14 mouse cellular contexts compared by ENCODE assay signal in the genomic region with DNA sequence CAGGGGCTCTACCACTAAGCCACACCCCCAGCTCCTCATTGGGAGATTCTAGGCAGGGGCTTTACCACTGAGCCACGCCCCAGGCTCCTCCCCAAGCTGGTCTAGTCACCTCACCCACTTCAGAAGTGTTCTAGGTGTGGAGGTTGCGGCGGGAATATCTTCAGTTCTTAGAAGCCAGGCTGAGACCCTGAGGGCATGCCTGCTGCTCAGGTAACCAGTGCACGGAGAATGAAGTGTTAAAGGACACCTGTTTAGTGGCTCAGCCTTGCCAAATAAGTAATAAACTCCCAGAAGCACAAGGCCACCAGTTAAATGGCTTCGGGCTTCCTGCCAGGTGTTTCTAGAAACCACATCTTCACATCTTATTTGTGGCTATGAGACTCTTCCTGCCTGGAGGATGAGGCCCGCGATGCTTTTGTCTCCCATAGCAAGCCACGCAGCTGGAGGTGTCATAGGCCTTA. TPM values are rescaled to one million over a fixed set of nuclear protein-coding genes. Genes with fewer than 3 reads are reported as not detected.
A peak's percentile ranks its signal among the peaks of the same experiment; 100 is the strongest.
DNase-seq lines count a peak whose midpoint lies in the region; ATAC-seq lines count a peak whose summit lies in the region.
"Had no signal": no experiment of that assay in that cellular context is flagged by ENCODE, and none has a peak within 500 bp of the region (broad histone marks: within the 10 kb centered on the region; RNA-seq: fewer than 3 reads in every experiment).

No protein-coding gene starts in this region.

- no peak overlapping the region for H3K9ac ChIP-seq in midbrain, embryonic 11.5 days (ENCODE audit: low read length)
- H3K9ac ChIP-seq: liver, embryonic 15.5 days had no signal

- H3K36me3 ChIP-seq in midbrain, embryonic 11.5 days (ENCODE audit: control insufficient read depth, insufficient read depth, low read length), result no peaks in the 10 kb centered on the region
- no peaks in the 10 kb centered on the region for H3K36me3 ChIP-seq in midbrain, embryonic 10.5 days
- H3K36me3 ChIP-seq: liver, embryonic 15.5 days had no signal

- H3K9me3 ChIP-seq in midbrain, embryonic 11.5 days (ENCODE audit: control insufficient read depth, low read length), result no peaks in the 10 kb centered on the region
- H3K9me3 ChIP-seq in midbrain, embryonic 10.5 days (replicated peaks), result no peaks in the 10 kb centered on the region
- H3K9me3 ChIP-seq: liver, embryonic 15.5 days had no signal

- H3K27ac ChIP-seq in midbrain, embryonic 11.5 days (ENCODE audit: low read depth, low read length), result no peak overlapping the region
- H3K27ac ChIP-seq in midbrain, embryonic 10.5 days (replicated peaks), result no peak overlapping the region
- H3K27ac ChIP-seq: liver, embryonic 15.5 days had no signal

- no peak for ATAC-seq in midbrain, embryonic 11.5 days (ENCODE audit: low FRiP score)

- no peaks in the 10 kb centered on the region for H3K27me3 ChIP-seq in midbrain, embryonic 11.5 days (ENCODE audit: control insufficient read depth, insufficient read depth, low read length)
- H3K27me3 ChIP-seq in midbrain, embryonic 10.5 days (ENCODE audit: low read depth, poor library complexity, severe bottlenecking), result no peaks in the 10 kb centered on the region
- H3K27me3 ChIP-seq: liver, embryonic 15.5 days had no signal

- intact Hi-C loops in gastrocnemius, postnatal 14 days (cut with DNase I; ENCODE audit: low total_unique reads), result no loop called here

- no peak overlapping the region for H3K4me2 ChIP-seq in midbrain, embryonic 11.5 days
- H3K4me2 ChIP-seq: liver, embryonic 15.5 days had no signal

- 90% methylated on average over 8 of the region's 8 CpGs for WGBS in midbrain, embryonic 11.5 days
- 88% methylated on average over 8 of the region's 8 CpGs for WGBS in midbrain, embryonic 10.5 days

- DNase-seq in midbrain, embryonic 11.5 days (ENCODE audit: low spot score, missing footprints), result peak; percentile 78
- DNase-seq in midbrain, embryonic 10.5 days (ENCODE audit: low spot score), result no peak
- peak; percentile 82 for DNase-seq in R1 (ENCODE audit: low read depth, low spot score)
- peak; percentile 38 to 65 for DNase-seq in kidney, postnatal 25 days
- peak; percentile 79 for DNase-seq in thymus, postnatal 4 days
- DNase-seq in gastrocnemius, postnatal 14 days, result no peak
- no peak for DNase-seq in cerebellum, postnatal 25 days
- DNase-seq: adrenal gland, adult 8-10 months; gastrocnemius, postnatal 36 days; heart, postnatal 36 days had no signal

- H3K4me1 ChIP-seq in midbrain, embryonic 11.5 days (ENCODE audit: control insufficient read depth, insufficient read depth, low read length), result no peaks in the 10 kb centered on the region
- peaks cover 24% of the 10 kb centered on the region for H3K4me1 ChIP-seq in midbrain, embryonic 10.5 days

- H3K4me3 ChIP-seq in midbrain, embryonic 11.5 days (ENCODE audit: low read depth, low read length), result no peak overlapping the region
- no peak overlapping the region for H3K4me3 ChIP-seq in midbrain, embryonic 10.5 days
- H3K4me3 ChIP-seq: erythroblast, embryonic 14.5 days; liver, embryonic 15.5 days had no signal

RNA-seq across cellular contexts. Expression of a gene that starts 10.5 kb away (rescaled TPM):
- polyA plus RNA-seq in midbrain, embryonic 11.5 days (2014; fragmentation: Nextera tagmentation; extraction: Ambion mirVana), result 0.14 TPM in 1 of 2 replicates, not detected in the other
- 0.11 and 0.17 TPM in 2 replicates for polyA plus RNA-seq in midbrain, embryonic 10.5 days (2016; fragmentation: Nextera tagmentation; extraction: Ambion mirVana)
- not detected for total RNA-seq in gastrocnemius, postnatal 14 days (2021)
- total RNA-seq: heart, postnatal 36 days; left cerebral cortex, postnatal 25 days had no signal
- polyA plus RNA-seq: cortical plate, adult 2 months; erythroblast, embryonic 14.5 days had no signal

RNA-seq across cellular contexts. Expression of a gene that starts 11.5 kb away (rescaled TPM):
- polyA plus RNA-seq in midbrain, embryonic 11.5 days (2014; fragmentation: Nextera tagmentation; extraction: Ambion mirVana), result not detected in 2 replicates
- polyA plus RNA-seq in midbrain, embryonic 10.5 days (2016; fragmentation: Nextera tagmentation; extraction: Ambion mirVana), result 0.14 and 0.15 TPM in 2 replicates
- not detected for total RNA-seq in gastrocnemius, postnatal 14 days (2021)
- total RNA-seq: adrenal gland, adult 8-10 months; gastrocnemius, postnatal 36 days; heart, postnatal 36 days; left cerebral cortex, postnatal 25 days had no signal
- polyA plus RNA-seq: cortical plate, adult 2 months; erythroblast, embryonic 14.5 days had no signal

RNA-seq across cellular contexts. Expression of a gene that starts 23.7 kb away (rescaled TPM):
- polyA plus RNA-seq in midbrain, embryonic 11.5 days (2014; fragmentation: Nextera tagmentation; extraction: Ambion mirVana), result 7.7 and 7.8 TPM in 2 replicates
- polyA plus RNA-seq in midbrain, embryonic 10.5 days (2016; fragmentation: Nextera tagmentation; extraction: Ambion mirVana), result 6.6 and 9.4 TPM in 2 replicates
- total RNA-seq in gastrocnemius, postnatal 14 days (2021), result 1 to 10 TPM; 1.4 TPM

RNA-seq across cellular contexts. Expression of a gene that starts 31.9 kb away (rescaled TPM):
- polyA plus RNA-seq in midbrain, embryonic 11.5 days (2014; fragmentation: Nextera tagmentation; extraction: Ambion mirVana), result 21.6 and 24.0 TPM in 2 replicates
- 9.9 and 18.8 TPM in 2 replicates for polyA plus RNA-seq in midbrain, embryonic 10.5 days (2016; fragmentation: Nextera tagmentation; extraction: Ambion mirVana)
- 10 to 100 TPM; 12.8 to 15.5 TPM for total RNA-seq in gastrocnemius, postnatal 14 days (2021)

RNA-seq across cellular contexts. Expression of a gene that starts 32.0 kb away (rescaled TPM):
- polyA plus RNA-seq in midbrain, embryonic 11.5 days (2014; fragmentation: Nextera tagmentation; extraction: Ambion mirVana), result 886 and 917 TPM in 2 replicates
- polyA plus RNA-seq in midbrain, embryonic 10.5 days (2016; fragmentation: Nextera tagmentation; extraction: Ambion mirVana), result 926 and 929 TPM in 2 replicates
- total RNA-seq in gastrocnemius, postnatal 14 days (2021), result 1,000 to 10,000 TPM; 1,042 to 1,140 TPM

Comparison
In these comparisons a context has a peak if more than half of its experiments do, and no peak if none do; other contexts are left out.
1. DNase-seq: peak in midbrain, embryonic 11.5 days (single experiment), R1 (single experiment), kidney, postnatal 25 days (2 of 2) and thymus, postnatal 4 days (single experiment); none in midbrain, embryonic 10.5 days (single experiment), gastrocnemius, postnatal 14 days (single experiment) and cerebellum, postnatal 25 days (0 of 2).